Mouse (Mus musculus) heart, postnatal 0 days (tissue): ENCODE results near the gene Ccdc181.

Experiments
- CTCF ChIP-seq: IDR thresholded peaks from 2 replicates; pipeline ENCODE4 v1.5.1; 2016; ENCODE audit warnings: antibody characterized with exemption, control low read depth, low read depth
- EP300 ChIP-seq: IDR thresholded peaks from 2 replicates; pipeline ENCODE4 v1.6.1; 2016; ENCODE audit warnings: antibody characterized with exemption, low read depth

DNA sequence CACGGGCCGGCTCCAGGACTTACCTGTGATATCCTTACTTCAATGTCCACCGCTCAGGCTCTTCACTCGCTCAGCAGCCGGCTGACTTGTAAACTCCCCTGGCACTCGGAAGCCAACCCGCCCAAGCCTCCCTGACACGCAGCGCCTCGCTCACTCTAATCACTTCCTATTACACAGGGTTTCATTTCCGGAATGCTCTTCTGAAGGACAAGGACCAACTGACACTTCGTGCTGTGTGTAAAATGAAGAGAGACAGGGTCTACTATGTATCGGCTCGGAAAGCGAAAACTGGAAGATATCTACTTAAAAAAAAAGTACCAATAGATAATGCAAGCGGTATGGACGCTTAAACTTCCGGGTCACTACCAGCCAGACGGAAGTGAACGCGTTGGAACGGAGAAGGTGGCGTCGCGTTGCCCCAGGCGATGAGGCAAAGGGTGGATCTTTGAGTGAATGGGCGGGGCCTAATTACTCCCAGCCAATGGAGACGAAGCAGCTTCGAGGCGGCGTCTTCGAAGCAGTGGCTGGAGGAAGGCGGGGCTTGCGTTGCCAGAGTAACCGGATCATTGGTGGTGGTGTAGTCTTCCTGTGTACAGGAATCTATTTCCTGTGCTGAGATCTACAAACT, 31.9 kb downstream of the Ccdc181 start, which contains the start of gene Blzf1:
- no peak for TF ChIP-seq CTCF
- TF ChIP-seq EP300: no peak
